Mouse (Mus musculus) liver, postnatal 0 days (tissue): ENCODE measurements around the gene Ubtf.

Experiments
- CTCF ChIP-seq: sonication (generic); IDR thresholded peaks from 2 replicates; pipeline ENCODE4 v1.5.1; 2016; ENCODE audit warnings: antibody characterized with exemption, low read depth
- EP300 ChIP-seq: IDR thresholded peaks from 2 replicates; pipeline ENCODE4 v1.6.1; 2016; ENCODE audit warnings: antibody characterized with exemption, low read depth, mild to moderate bottlenecking

- TF ChIP-seq CTCF (no peak), EP300 (no peak)
These were observed 19.7 kb upstream of the Ubtf start for GRCm38 (mm10) chr11:102339195-102339594.
